Mouse (Mus musculus): ENCODE data around the gene Pigo.
"Not testable (repeated sequence)": the region's sequence is repeated elsewhere in the genome, so short reads cannot be mapped to it uniquely, and the experiment has no call there.

The Pigo gene

DNA sequence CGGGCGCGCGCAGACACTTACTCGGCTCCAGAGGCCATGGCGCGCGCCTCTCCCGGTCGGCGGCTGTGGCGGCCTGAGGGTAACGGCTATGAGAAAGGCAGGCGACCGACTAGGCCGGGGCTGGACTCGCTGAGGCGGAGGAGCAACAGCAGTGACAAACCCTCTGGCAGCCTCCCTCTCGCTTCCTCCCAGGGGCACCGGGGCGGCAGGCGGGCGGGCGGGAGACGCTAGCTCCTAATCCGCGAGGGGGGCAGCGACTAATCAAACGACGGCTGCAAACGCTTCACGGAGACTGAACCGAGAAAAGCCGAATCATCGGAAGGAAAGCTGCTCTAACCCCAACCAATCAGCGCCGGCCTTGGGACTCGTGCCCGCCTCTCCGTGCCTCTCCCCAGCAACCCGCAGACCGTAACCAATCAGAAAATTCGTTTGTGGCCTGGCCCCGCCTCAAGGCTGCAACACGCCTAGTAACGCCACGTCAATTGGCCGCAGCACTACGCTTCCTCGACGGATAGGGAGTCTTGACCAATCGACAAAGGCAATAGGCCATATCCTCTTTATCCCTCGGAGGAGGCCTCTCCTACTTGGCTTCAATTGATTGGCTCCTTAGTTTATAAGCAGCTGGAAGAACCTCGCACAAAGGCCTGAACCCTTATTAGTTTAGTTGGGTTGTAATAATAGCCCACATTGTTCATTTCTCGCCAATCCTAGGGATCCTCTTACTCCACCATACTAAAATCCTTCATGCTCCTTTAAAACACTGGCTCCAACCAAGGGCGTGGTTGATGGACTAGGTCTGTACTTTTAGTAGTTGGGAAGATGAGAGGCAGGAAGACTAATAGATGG is 25.3 kb downstream of the Pigo start, which contains the start of gene Vcp:
Gene Vcp, minus strand, starts transcription at position 367 of the 846 bp plus-strand sequence.
- peak; percentile 98 to 99 for DNase-seq

DNA sequence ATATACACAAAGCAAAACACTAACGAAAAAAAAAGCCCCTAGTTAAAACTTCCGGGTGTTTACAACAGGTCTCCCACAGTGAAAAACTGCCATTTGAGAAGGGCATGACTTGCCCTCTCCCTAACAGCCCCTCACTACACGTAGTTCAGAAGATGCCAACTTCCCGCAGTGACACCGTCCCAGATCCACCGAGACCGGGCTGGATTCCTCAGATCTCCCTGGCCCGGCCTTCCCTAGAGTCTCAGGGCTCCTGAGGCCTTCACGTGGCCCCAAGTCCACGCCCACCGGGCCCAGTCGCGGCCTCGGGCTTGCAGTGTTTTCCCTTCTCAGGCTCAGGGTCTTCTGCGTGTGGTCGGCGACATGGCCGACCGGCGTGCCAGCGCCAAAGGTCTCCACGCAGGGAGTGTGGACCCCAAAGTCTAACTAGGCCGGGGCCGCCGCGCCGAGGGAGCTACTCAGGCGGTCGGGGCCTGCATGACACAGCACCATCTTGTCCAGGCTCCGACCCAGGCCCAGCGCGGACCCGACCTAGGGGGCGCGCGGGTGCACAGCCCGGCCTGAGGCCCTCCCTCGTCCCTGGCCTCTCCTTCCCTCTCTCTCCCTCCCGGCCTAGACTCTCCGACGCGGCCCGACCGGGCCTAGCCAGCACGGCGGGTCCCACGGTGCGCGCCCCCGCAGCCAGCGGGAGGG is 26.0 kb downstream of the Pigo start:
- peak; percentile 82 to 90 for DNase-seq

DNA sequence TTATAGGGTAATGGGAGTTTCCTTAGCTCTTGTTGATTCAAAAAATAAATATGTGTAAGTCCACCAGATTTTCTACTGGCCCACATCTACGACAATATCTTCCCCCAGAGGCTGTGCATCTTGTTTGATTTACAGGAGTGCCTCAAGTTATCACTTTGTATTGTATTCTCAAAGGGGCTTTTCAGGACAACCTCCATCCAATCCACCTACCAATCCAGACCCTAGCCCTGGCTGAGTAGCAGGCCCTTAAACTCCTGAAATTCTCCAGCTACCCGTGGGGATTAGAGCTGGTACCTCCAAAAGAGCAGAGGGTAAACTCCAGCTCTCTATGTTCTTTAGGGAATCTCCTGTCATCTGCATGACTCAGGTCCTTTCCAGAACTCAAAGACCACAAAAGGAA is 27.6 kb downstream of the Pigo start:
- DNase-seq = no peak

DNA sequence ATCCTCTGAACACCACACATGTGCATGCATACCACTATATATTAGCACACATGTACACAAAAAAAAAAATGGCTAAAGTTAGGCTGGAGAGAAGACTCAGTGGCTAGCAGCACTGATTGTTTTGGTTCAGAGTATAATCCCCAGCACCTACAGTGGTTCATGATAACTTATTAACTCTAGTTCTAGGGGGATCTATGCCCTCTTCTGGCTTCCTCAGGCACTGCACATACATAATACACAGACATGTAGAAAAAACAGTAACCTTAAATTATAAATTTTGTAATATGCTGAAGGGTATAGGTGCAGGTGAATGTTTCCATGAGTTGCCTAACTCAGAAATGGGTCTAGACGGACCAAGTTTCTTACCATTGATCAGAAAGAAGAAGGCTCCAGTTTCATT is 37.3 kb downstream of the Pigo start:
- no peak for DNase-seq

DNA sequence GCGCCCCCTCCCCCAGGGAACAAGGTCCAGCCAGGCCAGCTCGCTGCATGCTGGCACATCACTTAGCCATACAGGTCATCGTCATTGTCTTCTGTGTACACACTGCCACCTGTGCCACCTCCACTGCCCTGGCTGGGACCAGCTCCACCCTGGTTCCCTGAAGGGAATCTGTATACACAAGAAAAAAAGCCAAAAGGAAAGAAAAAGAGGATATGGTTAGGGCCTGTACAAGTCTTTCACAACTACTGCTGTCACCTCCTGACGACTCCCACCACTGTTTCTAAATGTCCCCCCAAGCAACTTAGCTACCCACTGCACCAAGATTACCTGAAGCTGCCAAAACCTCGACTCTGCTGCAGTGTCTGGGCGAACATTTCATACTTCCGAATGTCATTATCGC is 45.2 kb downstream of the Pigo start:
- not testable (repeated sequence) for DNase-seq

DNA sequence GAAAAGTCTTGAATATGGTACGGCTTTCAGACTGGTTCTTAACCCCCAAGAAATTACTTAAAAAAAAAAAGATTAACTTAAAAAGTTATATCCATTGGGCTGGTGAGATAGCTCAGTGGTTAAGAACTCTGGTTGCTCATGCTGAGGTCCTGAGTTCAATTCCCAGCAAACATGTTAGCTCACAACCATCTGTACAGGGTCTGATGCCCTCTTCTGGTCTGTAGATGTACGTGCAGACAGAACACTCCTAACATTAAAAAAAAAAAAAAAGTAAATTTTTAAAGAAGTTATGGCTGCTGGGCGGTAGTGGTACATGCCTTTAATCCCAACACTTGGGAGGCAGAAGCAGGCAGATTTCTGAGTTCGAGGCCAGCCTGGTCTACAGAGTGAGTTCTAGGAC is 47.6 kb downstream of the Pigo start:
- no peak for DNase-seq

DNA sequence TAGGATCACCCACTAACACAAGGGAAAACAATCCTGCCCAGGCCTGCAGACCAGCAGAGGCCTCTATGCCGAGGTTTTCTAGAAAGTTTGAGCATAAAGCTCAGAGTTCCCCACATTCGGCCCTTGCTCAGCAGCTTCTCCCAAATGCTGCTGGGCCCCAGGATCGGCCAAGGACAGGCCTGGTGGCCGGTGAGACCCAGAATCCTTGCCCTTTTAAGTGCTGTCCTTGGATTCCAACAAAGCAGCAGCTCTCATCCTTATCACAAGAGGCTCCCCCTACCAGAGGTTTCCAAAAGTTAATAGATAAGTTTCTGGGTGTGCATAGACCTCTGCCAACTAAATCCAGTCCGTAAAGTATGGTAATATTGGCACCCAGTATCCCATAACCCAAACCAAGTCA is 51.8 kb downstream of the Pigo start:
- DNase-seq = no peak

DNA sequence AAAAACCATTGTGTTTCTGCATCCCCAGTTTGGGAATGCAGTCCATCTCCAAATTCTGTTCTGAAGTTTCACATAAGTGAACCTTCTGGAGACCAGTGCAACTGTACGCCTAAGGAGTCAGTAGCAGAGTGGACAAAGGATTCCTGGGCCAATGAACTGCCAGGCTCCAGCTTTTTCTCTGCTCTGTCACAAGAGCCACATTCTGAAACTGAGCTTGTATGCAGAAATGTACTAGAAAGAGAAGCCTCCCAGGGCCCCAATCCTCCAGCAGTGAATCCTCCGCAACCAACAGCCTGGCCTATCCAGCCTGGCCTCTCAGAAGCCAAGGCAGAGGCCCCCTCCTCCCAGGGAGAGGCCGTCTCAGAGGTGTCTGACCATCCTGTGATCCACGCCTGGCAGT is 52.7 kb downstream of the Pigo start:
- no peak for DNase-seq

DNA sequence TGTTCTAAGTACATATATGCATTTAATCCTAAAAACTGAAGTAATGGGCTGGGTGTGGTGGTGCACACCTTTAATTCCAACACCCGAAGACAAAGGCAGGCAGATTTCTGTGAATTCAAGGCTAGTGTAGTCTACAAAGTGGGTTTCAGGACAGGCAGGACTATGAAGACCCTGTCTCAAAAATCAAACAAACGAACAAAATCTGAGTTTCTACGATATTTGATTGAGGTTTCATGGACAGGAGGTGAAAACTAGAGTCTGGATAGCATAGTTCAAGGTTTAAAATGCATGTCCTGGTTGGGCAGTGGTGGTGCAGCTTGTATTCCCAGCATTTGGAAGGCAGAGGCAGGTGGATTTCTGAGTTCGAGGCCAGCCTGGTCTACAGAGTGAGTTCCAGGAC is 56.3 kb downstream of the Pigo start, which contains the start of gene 1700022I11Rik:
Gene 1700022I11Rik, plus strand, starts transcription at position 301 of the 400 bp plus-strand sequence.
- DNase-seq = no peak
